Mouse (Mus musculus) heart, embryonic 15.5 days (tissue): Measurements from ENCODE around the gene Sirt6. TPM values are rescaled to one million over a fixed set of nuclear protein-coding genes. Genes with fewer than 3 reads are reported as not detected.
A peak's percentile ranks its signal among the peaks of the same experiment; 100 is the strongest.
"Not testable (repeated sequence)": the region's sequence is repeated elsewhere in the genome, so short reads cannot be mapped to it uniquely, and the experiment has no call there.

Experiments
- ATAC-seq: fragments of 200-750 bp; cut with Nextera tagmentation; replicated peaks from 2 replicates; pipeline ENCODE4 v1.8.0; 2017; ENCODE audit warnings: low read depth, moderate TSS enrichment; ENCODE audit not compliant: insufficient number of reproducible peaks, insufficient read depth, low FRiP score
- H3K27ac ChIP-seq: fragments of 300-500 bp; sonication (generic); 2 replicates; pipeline ENCODE4 v1.5.1; 2015; ENCODE audit warnings: mild to moderate bottlenecking, inconsistent platforms
- H3K27me3 ChIP-seq: fragments of 300-500 bp; sonication (generic); 2 replicates; pipeline ENCODE4 v1.6.1; 2015; ENCODE audit warnings: inconsistent platforms
- H3K36me3 ChIP-seq: fragments of 300-500 bp; sonication (generic); 2 replicates; pipeline ENCODE4 v1.6.1; 2015; ENCODE audit warnings: mild to moderate bottlenecking, inconsistent platforms
- H3K4me1 ChIP-seq: fragments of 300-500 bp; sonication (generic); replicated peaks from 2 replicates; pipeline ENCODE4 v1.6.1; 2015; ENCODE audit warnings: inconsistent platforms
- H3K4me2 ChIP-seq: fragments of 300-500 bp; sonication (generic); 2 replicates; pipeline ENCODE4 v1.6.1; 2015; ENCODE audit warnings: inconsistent platforms, mild to moderate bottlenecking, moderate library complexity
- H3K4me3 ChIP-seq: fragments of 300-500 bp; sonication (generic); 2 replicates; pipeline ENCODE4 v1.5.1; 2015; ENCODE audit warnings: mild to moderate bottlenecking, inconsistent platforms
- H3K9ac ChIP-seq: fragments of 300-500 bp; sonication (generic); 2 replicates; pipeline ENCODE4 v1.6.1; 2015; ENCODE audit warnings: mild to moderate bottlenecking, inconsistent platforms
- H3K9me3 ChIP-seq: fragments of 300-500 bp; sonication (generic); replicated peaks from 2 replicates; pipeline ENCODE4 v1.6.1; 2016; ENCODE audit warnings: inconsistent platforms
- WGBS: fragments of 180-500 bp; shearing (Covaris S2); methylation state at CpG from one replicate; pipeline ENCODE4 v1.1.7; 2015; ENCODE audit warnings: mixed read lengths; 5-methylcytosine and 5-hydroxymethylcytosine counted together
- polyA plus RNA-seq: library from polyadenylated mRNA; unstranded; fragments of >200 nt; fragmentation: Nextera tagmentation; extraction: Ambion mirVana; gene quantifications from 2 replicates; pipeline ENCODE4 v1.2.1, GENCODE M21; 2015

The Sirt6 gene
- polyA plus RNA-seq = 20.8 and 26.7 TPM in 2 replicates

GRCm38 (mm10) chr10:81626994-81627835, at the start of gene Sirt6:
Gene Sirt6, minus strand, starts transcription at chr10:81627797.
- Histone ChIP-seq H3K4me3 (peak within 1 kb of the TSS; percentile 87), H3K27ac (peak within 1 kb of the TSS; percentile 83), H3K36me3 (peaks cover 23% of the 10 kb centered on the region), H3K9me3 (no peaks in the 10 kb centered on the region), H3K4me2 (peak within 1 kb of the TSS; percentile 89), H3K4me1 (peaks cover 15% of the 10 kb centered on the region), H3K9ac (peak within 1 kb of the TSS; percentile 81), H3K27me3 (no peaks in the 10 kb centered on the region)
- whole genome bisulfite sequencing = 5% methylated on average over 40 of the region's 40 CpGs
- ATAC-seq = peak; percentile 91

GRCm38 (mm10) chr10:81656174-81656573, 28.6 kb upstream of the Sirt6 start:
- Histone ChIP-seq H3K27ac (no peak overlapping the region), H3K36me3 (peaks cover 15% of the 10 kb centered on the region), H3K9ac (no peak overlapping the region), H3K4me3 (no peak overlapping the region), H3K4me1 (no peaks in the 10 kb centered on the region), H3K9me3 (0 out of 2 replicates have a peak, but pooled peaks cover 12% of the 10 kb centered on the region), H3K27me3 (no peaks in the 10 kb centered on the region), H3K4me2 (no peak overlapping the region)
- no peak for ATAC-seq
- 95% methylated on average over 2 of the region's 2 CpGs for WGBS

- Histone ChIP-seq H3K27me3 (no peaks in the 10 kb centered on the region), H3K4me3 (no peak overlapping the region), H3K27ac (no peak overlapping the region), H3K9me3 (0 out of 2 replicates have a peak, but pooled peaks cover 12% of the 10 kb centered on the region), H3K4me2 (no peak overlapping the region), H3K36me3 (peaks cover 15% of the 10 kb centered on the region), H3K9ac (no peak overlapping the region), H3K4me1 (peaks cover 1% of the 10 kb centered on the region; the same call in 1 of the 2 replicates)
- ATAC-seq = no peak
- 95% methylated on average over 10 of the region's 10 CpGs for WGBS
Measured at GRCm38 (mm10) chr10:81655178-81655577, 27.6 kb upstream of the Sirt6 start.

GRCm38 (mm10) chr10:81648803-81649775, 21.5 kb upstream of the Sirt6 start, which contains the start of gene Gm10778:
Gene Gm10778, plus strand, starts transcription at chr10:81649059.
- Histone ChIP-seq H3K9ac (peak within 1 kb of the TSS; percentile 71), H3K27ac (peak within 1 kb of the TSS; percentile 86), H3K4me3 (peak within 1 kb of the TSS; percentile 61), H3K4me2 (peak within 1 kb of the TSS; percentile 70)
- 2% methylated on average over 34 of the region's 52 CpGs for WGBS
- not testable (repeated sequence) for H3K36me3 ChIP-seq, H3K27me3 ChIP-seq, H3K9me3 ChIP-seq, H3K4me1 ChIP-seq
- ATAC-seq = peak; percentile 89

GRCm38 (mm10) chr10:81646015-81646555, 18.5 kb upstream of the Sirt6 start:
- 74% methylated on average over 7 of the region's 7 CpGs for WGBS
- H3K4me2 ChIP-seq = no peak overlapping the region
- no peak for ATAC-seq
- no peaks in the 10 kb centered on the region for H3K27me3 ChIP-seq
- no peak overlapping the region for H3K4me3 ChIP-seq
- no peak overlapping the region for H3K9ac ChIP-seq
- peaks cover 31% of the 10 kb centered on the region for H3K4me1 ChIP-seq
- H3K27ac ChIP-seq = no peak overlapping the region
- no peaks in the 10 kb centered on the region for H3K9me3 ChIP-seq
- H3K36me3 ChIP-seq = no peaks in the 10 kb centered on the region

GRCm38 (mm10) chr10:81645391-81645790, 17.8 kb upstream of the Sirt6 start:
- Histone ChIP-seq H3K4me3 (no peak overlapping the region), H3K36me3 (no peaks in the 10 kb centered on the region), H3K27ac (no peak overlapping the region), H3K27me3 (no peaks in the 10 kb centered on the region), H3K4me2 (no peak overlapping the region), H3K4me1 (peaks cover 34% of the 10 kb centered on the region), H3K9ac (no peak overlapping the region), H3K9me3 (no peaks in the 10 kb centered on the region)
- 87% methylated on average over 4 of the region's 4 CpGs for WGBS
- no peak for ATAC-seq

GRCm38 (mm10) chr10:81644716-81645115, 17.1 kb upstream of the Sirt6 start:
- WGBS = 89% methylated on average over 18 of the region's 18 CpGs
- H3K4me3 ChIP-seq = no peak overlapping the region

GRCm38 (mm10) chr10:81644162-81644561, 16.6 kb upstream of the Sirt6 start:
- Histone ChIP-seq H3K9ac (peak overlapping the region; percentile 96; the same call in 1 of the 2 replicates), H3K36me3 (no peaks in the 10 kb centered on the region), H3K27me3 (no peaks in the 10 kb centered on the region), H3K27ac (peak overlapping the region; percentile 94), H3K9me3 (no peaks in the 10 kb centered on the region), H3K4me2 (peak overlapping the region; percentile 85), H3K4me1 (peaks cover 31% of the 10 kb centered on the region), H3K4me3 (peak overlapping the region; percentile 64)
- WGBS = 54% methylated on average over 2 of the region's 2 CpGs
- no peak for ATAC-seq

More at GRCm38 (mm10) chr10:81644716-81645115, 17.1 kb upstream of the Sirt6 start:
- H3K4me2 ChIP-seq = no peak overlapping the region
- H3K27me3 ChIP-seq = no peaks in the 10 kb centered on the region
- H3K36me3 ChIP-seq = no peaks in the 10 kb centered on the region
- no peak for ATAC-seq
- peaks cover 29% of the 10 kb centered on the region for H3K4me1 ChIP-seq
- no peak overlapping the region for H3K9ac ChIP-seq
- no peaks in the 10 kb centered on the region for H3K9me3 ChIP-seq
- no peak overlapping the region for H3K27ac ChIP-seq

- Histone ChIP-seq H3K4me1 (peaks cover 31% of the 10 kb centered on the region), H3K27ac (peak overlapping the region; percentile 94), H3K36me3 (no peaks in the 10 kb centered on the region), H3K9ac (peak overlapping the region; percentile 96), H3K4me3 (peak overlapping the region; percentile 64), H3K4me2 (peak overlapping the region; percentile 85), H3K27me3 (no peaks in the 10 kb centered on the region), H3K9me3 (no peaks in the 10 kb centered on the region)
- under 1% methylated on average over 56 of the region's 75 CpGs for WGBS
- peak; percentile 89 for ATAC-seq
Measured at GRCm38 (mm10) chr10:81643449-81644055, 16.0 kb upstream of the Sirt6 start.

GRCm38 (mm10) chr10:81642648-81643448, 15.3 kb upstream of the Sirt6 start:
- no peaks in the 10 kb centered on the region for H3K27me3 ChIP-seq
- H3K9me3 ChIP-seq = no peaks in the 10 kb centered on the region
- peak overlapping the region; percentile 96 for H3K9ac ChIP-seq
- H3K4me1 ChIP-seq = peaks cover 29% of the 10 kb centered on the region
- H3K36me3 ChIP-seq = no peaks in the 10 kb centered on the region
- peak overlapping the region; percentile 64 for H3K4me3 ChIP-seq
- 18% methylated on average over 24 of the region's 24 CpGs for WGBS
- H3K4me2 ChIP-seq = peak overlapping the region; percentile 85
- H3K27ac ChIP-seq = peak overlapping the region; percentile 94
- no peak for ATAC-seq
